Mouse (Mus musculus) frontal cortex, adult 2 months (tissue): Measurements from ENCODE around the gene Rap1gds1. TPM values are rescaled to one million over a fixed set of nuclear protein-coding genes. Genes with fewer than 3 reads are reported as not detected.

Source experiments
- DNase-seq, 2 experiments: peaks; one replicate each; pipeline ENCODE4 v3.0.0; 2022; ENCODE audit warnings: low spot score in 1 of 2; ENCODE audit errors: extremely low spot score in 1 of 2
- polyA plus RNA-seq: library from polyadenylated mRNA; depleted of rRNA; stranded (reverse); fragments of >200 nt; gene quantifications from 2 replicates; pipeline ENCODE4 v1.2.3, GENCODE M21; 2012; rRNA removed

The Rap1gds1 gene
- 205 and 223 TPM in 2 replicates for polyA plus RNA-seq

GRCm38 (mm10) chr3:139074484-139075211 is at the start of gene Rap1gds1:
Rap1gds1 (minus strand) TSS chr3:139075201.
- DNase-seq = peak; percentile 21 to 60

- no peak for DNase-seq
Observed at GRCm38 (mm10) chr3:139118446-139118845, 43.4 kb upstream of the Rap1gds1 start.

- no peak for DNase-seq
Observed at GRCm38 (mm10) chr3:139116733-139117337, 41.8 kb upstream of the Rap1gds1 start.

GRCm38 (mm10) chr3:139112335-139112973 is 37.5 kb upstream of the Rap1gds1 start:
- no peak for DNase-seq

GRCm38 (mm10) chr3:139111877-139112276 is 36.9 kb upstream of the Rap1gds1 start:
- no peak for DNase-seq

- DNase-seq = peak; percentile 28 to 64
Observed at GRCm38 (mm10) chr3:139108176-139108575, 33.2 kb upstream of the Rap1gds1 start.

GRCm38 (mm10) chr3:139103914-139104313 is 28.9 kb upstream of the Rap1gds1 start:
- DNase-seq = peak; percentile 40 to 66

GRCm38 (mm10) chr3:139103346-139103745 is 28.3 kb upstream of the Rap1gds1 start:
- DNase-seq = peak; percentile 15 to 46

GRCm38 (mm10) chr3:139101941-139102340 is 26.9 kb upstream of the Rap1gds1 start:
- DNase-seq = no peak

- no peak for DNase-seq
Observed at GRCm38 (mm10) chr3:139099284-139099683, 24.3 kb upstream of the Rap1gds1 start.

- DNase-seq = no peak
Observed at GRCm38 (mm10) chr3:139095894-139096293, 20.9 kb upstream of the Rap1gds1 start.

- DNase-seq = no peak
Observed at GRCm38 (mm10) chr3:139088526-139088925, 13.5 kb upstream of the Rap1gds1 start.

GRCm38 (mm10) chr3:139083778-139084539 is 9.0 kb upstream of the Rap1gds1 start:
- DNase-seq = no peak

- DNase-seq = no peak
Observed at GRCm38 (mm10) chr3:139079831-139080230, 4.8 kb upstream of the Rap1gds1 start.

- no peak for DNase-seq
Observed at GRCm38 (mm10) chr3:139078010-139078409, 3.0 kb upstream of the Rap1gds1 start.

GRCm38 (mm10) chr3:139076059-139076455 is 1.1 kb upstream of the Rap1gds1 start:
- DNase-seq = no peak

GRCm38 (mm10) chr3:139075333-139076058 is 495 bp upstream of the Rap1gds1 start:
- DNase-seq = peak; percentile 69 to 90

GRCm38 (mm10) chr3:139073801-139074483 is 1.1 kb downstream of the Rap1gds1 start:
- DNase-seq = no peak

- DNase-seq = no peak
Observed at GRCm38 (mm10) chr3:139069539-139069938, 5.5 kb downstream of the Rap1gds1 start.

- DNase-seq = no peak
Observed at GRCm38 (mm10) chr3:139064076-139064475, 10.9 kb downstream of the Rap1gds1 start.
